Mouse (Mus musculus): ENCODE results near the gene Srsx.
"Not testable (repeated sequence)": the region's sequence is repeated elsewhere in the genome, so short reads cannot be mapped to it uniquely, and the experiment has no call there.

The Srsx gene

GRCm38 (mm10) chrX:123222381-123222780, at the start of gene Srsx:
Gene Srsx, minus strand, starts transcription at chrX:123222481.
- DNase-seq (ENCODE audit: low spot score): not testable (repeated sequence)

DNA sequence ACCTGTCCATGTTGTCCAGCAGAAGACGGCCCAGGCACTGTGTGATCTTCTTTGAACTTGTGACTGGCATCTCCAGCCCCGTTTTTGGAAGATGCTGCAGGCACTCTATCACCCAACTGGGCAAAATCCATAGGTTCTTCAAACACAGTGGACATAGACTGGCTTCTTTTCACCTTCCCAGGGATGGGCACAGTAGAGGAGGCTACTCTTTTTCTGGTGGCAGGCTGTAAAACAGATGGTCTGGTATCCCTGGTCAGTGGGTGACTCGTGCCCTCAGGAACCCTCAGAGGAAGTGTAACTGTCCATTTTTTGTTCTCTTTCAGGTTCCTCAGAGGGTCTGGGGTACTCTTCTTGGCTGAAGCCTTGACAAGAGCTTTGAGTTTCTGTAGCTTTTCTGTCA, 24.5 kb upstream of the Srsx start, which contains the start of gene Gm17577:
Gm17577 (minus strand) TSS at position 101 of the 400 bp plus-strand sequence.
- DNase-seq (ENCODE audit: low spot score): not testable (repeated sequence)

Data from urinary bladder, postnatal 14 days (tissue).